Mouse (Mus musculus): Measurements from ENCODE around the gene Bud13. TPM values are rescaled to one million over a fixed set of nuclear protein-coding genes. Genes with fewer than 3 reads are reported as not detected.

Bud13 gene
- total RNA-seq, 1 experiment, result 21.6 TPM

- no peaks in the 10 kb centered on the region for H3K36me3 ChIP-seq (ENCODE audit: control insufficient read depth, insufficient read depth, low read length, poor library complexity, severe bottlenecking)
- in situ Hi-C loops (cut with MboI; ENCODE audit: low sequenced_read_pairs in 2 of 2, unreplicated experiment in 2 of 2), result no loop called here
- TF ChIP-seq HCFC1 (IDR thresholded peaks at IDR 0.05; ENCODE audit: borderline replicate concordance, insufficient read depth, low read length), result no peak
- TF ChIP-seq ZC3H11A (IDR thresholded peaks at IDR 0.05; ENCODE audit: borderline replicate concordance, low read depth, low read length), result no peak
- TF ChIP-seq ZNF384 (IDR thresholded peaks at IDR 0.05; ENCODE audit: low read depth, low read length), result no peak
- no peak for DNase-seq (ENCODE audit: low read depth, low spot score)
- H3K9me3 ChIP-seq (ENCODE audit: control insufficient read depth, insufficient read depth, low read depth, low read length), result no peaks in the 10 kb centered on the region
- no peak within 1 kb of the TSS for H3K4me3 ChIP-seq (ENCODE audit: insufficient read depth in 1 of 2, low read depth in 1 of 2, low read length in 2 of 2, poor library complexity in 1 of 2, severe bottlenecking in 1 of 2)
- no peak within 1 kb of the TSS for H3K27ac ChIP-seq (ENCODE audit: insufficient read depth, low read depth, low read length, poor library complexity, severe bottlenecking)
- no peak within 1 kb of the TSS for H3K9ac ChIP-seq (ENCODE audit: insufficient read depth, low read depth, low read length, poor library complexity, severe bottlenecking)
- H3K4me1 ChIP-seq (ENCODE audit: control insufficient read depth in 2 of 2, insufficient read depth in 2 of 2, low read length in 2 of 2, poor library complexity in 1 of 2), result peaks cover 0 to 2% of the 10 kb centered on the region in 2 experiments; a peak in 1 of 4 replicates
Measured at GRCm38 (mm10) chr9:46268343-46268873, 14.4 kb upstream of the Bud13 start, which contains the start of gene Apoa5. TSS of gene Apoa5 (plus strand) at chr9:46268633.

DNA sequence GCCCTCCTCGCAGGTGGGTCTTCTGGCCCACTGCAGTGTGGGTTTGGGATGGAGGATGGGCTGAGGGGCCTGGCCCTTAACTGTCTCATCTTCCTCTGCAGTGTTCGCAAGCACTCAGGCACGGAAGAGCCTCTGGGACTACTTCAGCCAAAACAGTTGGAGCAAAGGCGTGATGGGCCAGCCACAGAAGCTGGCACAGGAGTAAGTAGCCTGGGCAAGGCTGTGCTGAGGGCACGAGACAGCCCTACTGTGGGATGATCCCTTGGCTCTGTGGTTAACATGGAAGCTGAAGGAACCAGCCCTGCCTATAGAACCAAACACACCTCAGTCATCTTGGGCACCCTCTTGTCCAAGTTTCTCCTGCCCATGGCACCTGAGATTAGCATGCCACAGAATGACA, 13.7 kb upstream of the Bud13 start:
- H3K9ac ChIP-seq (ENCODE audit: insufficient read depth, low read depth, low read length, poor library complexity, severe bottlenecking), result no peak overlapping the region

GRCm38 (mm10) chr9:46270782-46271181, 12.0 kb upstream of the Bud13 start:
- Histone ChIP-seq H3K9ac (ENCODE audit: insufficient read depth, low read depth, low read length, poor library complexity, severe bottlenecking) (no peak overlapping the region), H3K9me3 (ENCODE audit: control insufficient read depth, insufficient read depth, low read depth, low read length) (no peaks in the 10 kb centered on the region), H3K27ac (ENCODE audit: insufficient read depth, low read depth, low read length, poor library complexity, severe bottlenecking) (no peak overlapping the region), H3K36me3 (ENCODE audit: control insufficient read depth, insufficient read depth, low read length, poor library complexity, severe bottlenecking) (peaks cover 10% of the 10 kb centered on the region), H3K4me1 (ENCODE audit: control insufficient read depth in 2 of 2, insufficient read depth in 2 of 2, low read length in 2 of 2, poor library complexity in 1 of 2) (peaks cover 0 to 5% of the 10 kb centered on the region in 2 experiments; a peak in 1 of 4 replicates), H3K4me3 (ENCODE audit: insufficient read depth in 1 of 2, low read depth in 1 of 2, low read length in 2 of 2, poor library complexity in 1 of 2, severe bottlenecking in 1 of 2) (no peak overlapping the region)
- TF ChIP-seq CHD2 (IDR thresholded peaks at IDR 0.05; ENCODE audit: low read depth, low read length) (no peak), ZC3H11A (IDR thresholded peaks at IDR 0.05; ENCODE audit: borderline replicate concordance, low read depth, low read length) (no peak), ZNF384 (IDR thresholded peaks at IDR 0.05; ENCODE audit: low read depth, low read length) (no peak), MAFK (IDR thresholded peaks at IDR 0.05; ENCODE audit: insufficient read depth, low read depth, low read length) (no peak), HCFC1 (IDR thresholded peaks at IDR 0.05; ENCODE audit: borderline replicate concordance, insufficient read depth, low read length) (no peak)
- no peak for DNase-seq (ENCODE audit: low read depth, low spot score)
- in situ Hi-C loops (cut with MboI; ENCODE audit: low sequenced_read_pairs in 2 of 2, unreplicated experiment in 2 of 2), result no loop called here

More for the DNA sequence above, 13.7 kb upstream of the Bud13 start:
- no peak overlapping the region for H3K4me3 ChIP-seq (ENCODE audit: insufficient read depth in 1 of 2, low read depth in 1 of 2, low read length in 2 of 2, poor library complexity in 1 of 2, severe bottlenecking in 1 of 2)
- H3K9me3 ChIP-seq (ENCODE audit: control insufficient read depth, insufficient read depth, low read depth, low read length), result no peaks in the 10 kb centered on the region
- no peak for TF ChIP-seq HCFC1 (IDR thresholded peaks at IDR 0.05; ENCODE audit: borderline replicate concordance, insufficient read depth, low read length)
- in situ Hi-C loops (cut with MboI; ENCODE audit: low sequenced_read_pairs in 2 of 2, unreplicated experiment in 2 of 2), result no loop called here
- H3K36me3 ChIP-seq (ENCODE audit: control insufficient read depth, insufficient read depth, low read length, poor library complexity, severe bottlenecking), result no peaks in the 10 kb centered on the region
- no peak for DNase-seq (ENCODE audit: low read depth, low spot score)
- peaks cover 0 to 2% of the 10 kb centered on the region in 2 experiments; a peak in 1 of 4 replicates for H3K4me1 ChIP-seq (ENCODE audit: control insufficient read depth in 2 of 2, insufficient read depth in 2 of 2, low read length in 2 of 2, poor library complexity in 1 of 2)
- H3K27ac ChIP-seq (ENCODE audit: insufficient read depth, low read depth, low read length, poor library complexity, severe bottlenecking), result no peak overlapping the region

GRCm38 (mm10) chr9:46272070-46272469, 10.7 kb upstream of the Bud13 start:
- H3K9ac ChIP-seq (ENCODE audit: insufficient read depth, low read depth, low read length, poor library complexity, severe bottlenecking), result no peak overlapping the region
- peaks cover 0 to 5% of the 10 kb centered on the region in 2 experiments; a peak in 1 of 4 replicates for H3K4me1 ChIP-seq (ENCODE audit: control insufficient read depth in 2 of 2, insufficient read depth in 2 of 2, low read length in 2 of 2, poor library complexity in 1 of 2)
- TF ChIP-seq ZC3H11A (IDR thresholded peaks at IDR 0.05; ENCODE audit: borderline replicate concordance, low read depth, low read length), result no peak
- TF ChIP-seq MAFK (IDR thresholded peaks at IDR 0.05; ENCODE audit: insufficient read depth, low read depth, low read length), result no peak
- no peak for TF ChIP-seq HCFC1 (IDR thresholded peaks at IDR 0.05; ENCODE audit: borderline replicate concordance, insufficient read depth, low read length)
- TF ChIP-seq ZNF384 (IDR thresholded peaks at IDR 0.05; ENCODE audit: low read depth, low read length), result no peak
- TF ChIP-seq CHD2 (IDR thresholded peaks at IDR 0.05; ENCODE audit: low read depth, low read length), result no peak
- H3K4me3 ChIP-seq (ENCODE audit: insufficient read depth in 1 of 2, low read depth in 1 of 2, low read length in 2 of 2, poor library complexity in 1 of 2, severe bottlenecking in 1 of 2), result no peak overlapping the region
- in situ Hi-C loops (cut with MboI; ENCODE audit: low sequenced_read_pairs in 2 of 2, unreplicated experiment in 2 of 2), result no loop called here
- H3K27ac ChIP-seq (ENCODE audit: insufficient read depth, low read depth, low read length, poor library complexity, severe bottlenecking), result no peak overlapping the region
- H3K36me3 ChIP-seq (ENCODE audit: control insufficient read depth, insufficient read depth, low read length, poor library complexity, severe bottlenecking), result peaks cover 23% of the 10 kb centered on the region
- no peak for DNase-seq (ENCODE audit: low read depth, low spot score)
- H3K9me3 ChIP-seq (ENCODE audit: control insufficient read depth, insufficient read depth, low read depth, low read length), result no peaks in the 10 kb centered on the region

Data from ES-E14 (cell line).